Mouse (Mus musculus) hindbrain, postnatal 0 days (tissue): ENCODE results near the gene Slc12a4. TPM values are rescaled to one million over a fixed set of nuclear protein-coding genes. Genes with fewer than 3 reads are reported as not detected.
A peak's percentile ranks its signal among the peaks of the same experiment; 100 is the strongest.

Source experiments
- ATAC-seq: fragments of 200-750 bp; cut with Nextera tagmentation; 2 replicates; pipeline ENCODE4 v1.8.0; 2017; ENCODE audit warnings: mild to moderate bottlenecking, moderate TSS enrichment, moderate library complexity
- DNase-seq: peaks from one replicate; pipeline ENCODE4 v3.0.0-alpha.2; 2015; ENCODE audit warnings: low spot score
- H3K27ac ChIP-seq: fragments of 300-500 bp; sonication (generic); 2 replicates; pipeline ENCODE4 v1.5.1; 2014; ENCODE audit warnings: mild to moderate bottlenecking
- H3K27me3 ChIP-seq: fragments of 300-500 bp; sonication (generic); 2 replicates; pipeline ENCODE4 v1.6.1; 2014; ENCODE audit warnings: low read length, mixed read lengths; ENCODE audit not compliant: insufficient read depth
- H3K36me3 ChIP-seq: fragments of 300-500 bp; sonication (generic); 2 replicates; pipeline ENCODE4 v1.6.1; 2014; ENCODE audit warnings: low read length, mixed read lengths; ENCODE audit not compliant: insufficient read depth
- H3K4me1 ChIP-seq: fragments of 300-500 bp; sonication (generic); 2 replicates; pipeline ENCODE4 v1.6.1; 2014; ENCODE audit warnings: antibody characterized with exemption, low read length, mixed read lengths; ENCODE audit not compliant: insufficient read depth
- H3K4me2 ChIP-seq: fragments of 300-500 bp; sonication (generic); 2 replicates; pipeline ENCODE4 v1.6.1; 2014; ENCODE audit warnings: low read depth, mild to moderate bottlenecking, low read length, moderate library complexity, mixed read lengths
- H3K4me3 ChIP-seq: fragments of 300-500 bp; sonication (generic); 2 replicates; pipeline ENCODE4 v1.5.1; 2014; ENCODE audit warnings: low read length
- H3K9ac ChIP-seq: fragments of 300-500 bp; sonication (generic); replicated peaks from 2 replicates; pipeline ENCODE4 v1.6.1; 2014; ENCODE audit warnings: mild to moderate bottlenecking, low read length, moderate library complexity, mixed read lengths
- H3K9me3 ChIP-seq: fragments of 300-500 bp; sonication (generic); 2 replicates; pipeline ENCODE4 v1.6.1; 2016; ENCODE audit warnings: low read length, mixed read lengths
- CTCF ChIP-seq: IDR thresholded peaks from 2 replicates; pipeline ENCODE4 v1.5.1; 2016; ENCODE audit warnings: antibody characterized with exemption, control low read depth, low read depth
- WGBS: fragments of 180-500 bp; shearing (Covaris S2); extraction: QIAGEN DNeasy Blood & Tissue Kit; methylation state at CpG from one replicate; pipeline ENCODE4 v1.1.7; 2014; 5-methylcytosine and 5-hydroxymethylcytosine counted together
- polyA plus RNA-seq: library from polyadenylated mRNA; unstranded; fragments of >200 nt; fragmentation: Nextera tagmentation; extraction: Ambion mirVana; gene quantifications from 2 replicates; pipeline ENCODE4 v1.2.1, GENCODE M21; 2015
- total RNA-seq: library from RNA; depleted of rRNA; stranded (reverse); fragments of >200 nt; gene quantifications from 2 replicates; pipeline ENCODE4 v1.2.3, GENCODE M21; 2014

Gene Slc12a4
- total and polyA plus RNA-seq, 2 experiments from 2014 or later: 16.3 to 25.5 TPM

DNA sequence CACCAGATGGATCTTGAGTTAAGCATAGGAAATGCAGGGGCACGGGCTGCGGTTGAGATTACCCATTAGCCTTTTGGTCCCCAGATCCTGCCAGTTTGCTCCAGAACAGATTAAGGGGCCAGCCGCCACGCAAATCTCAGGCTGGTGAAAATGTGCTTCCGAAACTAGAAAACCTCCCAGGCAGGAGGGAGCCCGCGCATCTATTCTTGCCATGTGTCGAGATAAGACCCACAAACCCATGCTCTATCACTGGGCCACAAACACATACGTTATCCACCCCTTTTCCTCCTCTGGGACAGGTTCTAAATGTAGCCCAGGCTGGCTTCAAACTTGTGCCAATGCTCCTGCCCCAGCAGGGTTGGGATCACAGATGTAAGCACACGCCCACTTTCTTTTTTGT is 4.4 kb downstream of the Slc12a4 start:
- ATAC-seq (no peak), DNase-seq (no peak)
- no peak overlapping the region for H3K4me3 ChIP-seq
- H3K27me3 ChIP-seq: no peaks in the 10 kb centered on the region; the same call in 1 of the 2 replicates
- no peak for TF ChIP-seq CTCF
- WGBS: 86% methylated on average over 10 of the region's 10 CpGs
- H3K9ac ChIP-seq: no peak overlapping the region
- H3K4me1 ChIP-seq: peaks cover 8% of the 10 kb centered on the region; the same call in 1 of the 2 replicates
- H3K36me3 ChIP-seq: no peaks in the 10 kb centered on the region
- H3K27ac ChIP-seq: no peak overlapping the region
- no peak overlapping the region for H3K4me2 ChIP-seq
- H3K9me3 ChIP-seq: no peaks in the 10 kb centered on the region

DNA sequence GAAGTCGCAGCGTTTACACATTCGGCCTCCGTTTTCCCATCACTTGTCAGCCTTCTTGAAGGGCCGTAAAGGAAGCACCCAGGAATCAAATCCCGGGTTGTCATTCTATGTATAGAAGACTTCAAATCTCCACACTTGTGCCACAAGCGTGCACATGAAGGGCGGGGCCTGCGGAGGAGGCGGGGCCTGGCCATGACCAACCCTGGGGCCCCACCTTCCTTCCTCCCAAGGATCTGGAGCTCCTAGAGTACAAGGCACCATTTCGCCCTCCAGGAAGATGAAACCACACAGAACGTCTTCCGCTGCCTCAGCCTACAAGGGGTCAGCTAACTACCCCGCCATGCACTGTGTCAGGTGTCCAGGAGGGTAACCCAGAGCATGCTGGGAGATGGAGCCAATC is 4.8 kb downstream of the Slc12a4 start:
- peaks cover 8% of the 10 kb centered on the region; the same call in 1 of the 2 replicates for H3K4me1 ChIP-seq
- 83% methylated on average over 14 of the region's 14 CpGs for WGBS
- no peak for TF ChIP-seq CTCF
- no peaks in the 10 kb centered on the region; the same call in 1 of the 2 replicates for H3K27me3 ChIP-seq
- DNase-seq (no peak), ATAC-seq (no peak)
- H3K4me3 ChIP-seq: no peak overlapping the region
- H3K4me2 ChIP-seq: no peak overlapping the region
- no peaks in the 10 kb centered on the region for H3K36me3 ChIP-seq
- no peak overlapping the region for H3K9ac ChIP-seq
- no peak overlapping the region for H3K27ac ChIP-seq
- H3K9me3 ChIP-seq: no peaks in the 10 kb centered on the region

DNA sequence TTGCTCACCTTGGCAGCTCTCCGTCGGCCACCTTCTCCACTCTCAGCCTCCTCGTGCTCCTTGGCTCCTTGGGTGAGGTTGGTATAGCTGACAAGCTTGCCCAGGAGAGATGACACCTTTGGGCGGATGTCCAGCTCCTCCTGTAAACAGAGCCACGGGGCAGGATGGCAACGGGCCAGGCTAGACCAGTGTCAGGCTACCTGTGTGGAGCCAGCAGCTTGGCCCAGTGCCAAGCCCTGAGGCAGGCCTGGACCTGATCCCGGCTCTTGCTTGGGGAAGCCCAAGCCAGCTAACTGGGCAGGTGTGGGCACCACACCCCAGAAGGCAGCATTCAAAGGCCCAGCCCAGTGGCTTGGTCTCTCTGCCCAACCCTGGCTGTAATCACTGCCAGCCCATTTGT is 6.5 kb downstream of the Slc12a4 start:
- H3K27ac ChIP-seq: no peak overlapping the region
- no peaks in the 10 kb centered on the region for H3K36me3 ChIP-seq
- no peaks in the 10 kb centered on the region for H3K9me3 ChIP-seq
- peak; percentile 55; the same call in 1 of the 2 replicates for ATAC-seq
- no peaks in the 10 kb centered on the region for H3K27me3 ChIP-seq
- 70% methylated on average over 7 of the region's 7 CpGs for WGBS
- peaks cover 6% of the 10 kb centered on the region; the same call in 1 of the 2 replicates for H3K4me1 ChIP-seq
- TF ChIP-seq CTCF: no peak
- peak; percentile 47 for DNase-seq
- no peak overlapping the region for H3K9ac ChIP-seq
- no peak overlapping the region for H3K4me3 ChIP-seq
- no peak overlapping the region for H3K4me2 ChIP-seq

DNA sequence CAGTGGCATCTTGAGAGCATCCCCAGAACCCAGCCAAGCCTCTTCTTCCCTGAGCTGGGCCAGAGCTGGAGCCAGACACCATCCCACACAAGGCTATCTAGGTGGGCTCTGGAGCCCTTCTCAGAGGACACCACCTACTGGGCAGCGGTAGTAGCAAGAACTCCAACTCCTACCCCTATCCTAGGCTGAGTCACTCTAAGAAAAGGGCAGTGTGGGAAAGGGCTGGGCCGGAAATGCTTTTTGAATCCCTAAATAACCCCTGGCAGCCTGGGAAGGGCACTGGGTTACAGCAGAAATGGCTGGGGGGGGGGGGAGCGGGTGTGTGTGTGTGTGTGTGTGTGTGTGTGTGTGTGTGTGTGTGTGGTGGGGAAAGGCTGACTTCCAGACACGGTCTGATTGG is 8.1 kb downstream of the Slc12a4 start:
- H3K4me1 ChIP-seq: peaks cover 5% of the 10 kb centered on the region; the same call in 1 of the 2 replicates
- ATAC-seq: no peak; the same call in 1 of the 2 replicates
- H3K4me2 ChIP-seq: no peak overlapping the region
- TF ChIP-seq CTCF: no peak
- no peaks in the 10 kb centered on the region for H3K9me3 ChIP-seq
- no peak overlapping the region for H3K9ac ChIP-seq
- H3K4me3 ChIP-seq: no peak overlapping the region
- no peaks in the 10 kb centered on the region for H3K36me3 ChIP-seq
- 57% methylated on average over 3 of the region's 4 CpGs for WGBS
- DNase-seq: no peak
- H3K27ac ChIP-seq: no peak overlapping the region
- H3K27me3 ChIP-seq: no peaks in the 10 kb centered on the region

DNA sequence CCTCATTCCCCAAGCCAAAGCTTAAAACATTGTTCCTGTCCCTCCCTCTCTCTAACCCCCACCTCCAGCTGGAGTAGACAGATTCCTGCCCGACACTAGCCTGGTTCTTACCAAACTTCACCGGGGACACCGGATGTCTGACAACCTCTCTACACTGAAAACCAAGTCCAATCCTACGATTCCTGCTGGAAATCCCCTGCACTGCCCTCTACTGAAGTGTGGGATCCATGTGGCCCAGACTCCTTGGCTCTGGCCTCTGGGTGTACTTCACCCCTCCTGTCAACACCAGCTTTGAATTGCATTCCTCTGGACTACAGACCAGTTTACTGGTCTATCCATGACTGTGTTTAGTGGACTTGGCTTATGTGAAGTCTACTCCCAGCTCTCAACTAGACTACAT is 9.3 kb downstream of the Slc12a4 start:
- WGBS: 93% methylated on average over 4 of the region's 4 CpGs
- H3K27ac ChIP-seq: no peak overlapping the region
- ATAC-seq: no peak
- H3K27me3 ChIP-seq: no peaks in the 10 kb centered on the region
- H3K4me3 ChIP-seq: no peak overlapping the region
- no peak for DNase-seq
- TF ChIP-seq CTCF: no peak
- H3K9ac ChIP-seq: no peak overlapping the region
- H3K4me2 ChIP-seq: no peak overlapping the region
- no peaks in the 10 kb centered on the region for H3K9me3 ChIP-seq
- peaks cover 5% of the 10 kb centered on the region; the same call in 1 of the 2 replicates for H3K4me1 ChIP-seq
- no peaks in the 10 kb centered on the region for H3K36me3 ChIP-seq

DNA sequence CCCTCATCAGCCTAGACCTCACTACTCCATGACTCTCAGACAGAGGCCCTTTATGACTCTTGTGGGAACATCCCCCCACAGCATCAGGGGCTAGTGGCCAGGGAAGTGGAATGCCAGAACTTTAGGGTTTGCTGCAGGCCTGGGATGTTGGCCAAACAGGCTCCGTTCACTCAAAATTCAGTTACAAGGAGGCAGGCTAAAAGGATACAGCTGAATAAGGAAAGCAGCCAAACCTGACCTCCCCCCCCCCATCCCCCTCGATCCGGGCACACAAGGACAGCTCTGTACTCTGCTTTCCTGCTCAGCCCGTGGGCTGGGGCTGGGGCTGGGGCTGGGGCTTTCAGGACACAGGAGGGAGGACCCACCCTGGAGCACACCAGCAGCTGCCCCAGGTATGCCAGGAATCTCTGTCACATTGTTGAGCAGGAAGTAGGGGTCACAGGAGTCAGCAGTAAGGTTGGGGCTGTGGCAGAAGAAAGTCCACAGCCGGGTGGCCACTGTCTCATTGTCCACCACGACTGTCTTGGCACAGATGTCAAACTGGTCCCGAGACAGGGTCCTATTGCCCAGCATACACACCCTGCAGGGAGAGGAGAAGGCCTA is 14.7 kb downstream of the Slc12a4 start:
- no peak overlapping the region for H3K4me2 ChIP-seq
- no peaks in the 10 kb centered on the region for H3K27me3 ChIP-seq
- 33% methylated on average over 7 of the region's 7 CpGs for WGBS
- H3K4me3 ChIP-seq: no peak overlapping the region
- no peaks in the 10 kb centered on the region for H3K9me3 ChIP-seq
- peaks cover 11% of the 10 kb centered on the region for H3K4me1 ChIP-seq
- DNase-seq (peak; percentile 78), ATAC-seq (peak; percentile 93)
- no peaks in the 10 kb centered on the region for H3K36me3 ChIP-seq
- TF ChIP-seq CTCF: no peak
- peak overlapping the region; percentile 84 for H3K27ac ChIP-seq
- H3K9ac ChIP-seq: no peak overlapping the region

DNA sequence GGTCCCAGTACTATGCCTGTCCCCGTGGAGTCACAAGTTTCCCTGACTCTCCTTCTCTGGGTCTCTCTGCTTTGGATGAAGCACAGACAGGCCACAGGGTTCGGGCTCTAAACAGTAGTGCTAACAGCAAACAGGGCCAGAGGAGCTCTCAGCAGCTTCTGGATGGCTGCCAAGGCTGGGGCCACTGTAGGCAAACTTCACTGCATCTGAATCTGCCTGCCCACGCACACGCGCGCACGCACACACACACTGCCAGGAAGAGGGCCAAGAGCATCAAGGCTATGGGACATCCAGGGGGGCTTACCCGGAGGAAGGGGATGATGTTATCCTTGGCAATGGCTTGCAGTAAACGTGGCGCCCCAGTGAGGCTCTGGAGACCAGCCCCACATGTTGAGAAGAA is 16.5 kb downstream of the Slc12a4 start:
- no peaks in the 10 kb centered on the region for H3K9me3 ChIP-seq
- H3K27me3 ChIP-seq: no peaks in the 10 kb centered on the region
- H3K4me1 ChIP-seq: peaks cover 11% of the 10 kb centered on the region
- peak; percentile 81 for DNase-seq
- no peak overlapping the region for H3K4me3 ChIP-seq
- 37% methylated on average over 10 of the region's 10 CpGs for WGBS
- no peak overlapping the region for H3K4me2 ChIP-seq
- peak; percentile 31 for ATAC-seq
- H3K27ac ChIP-seq: peak overlapping the region; percentile 51; the same call in 1 of the 2 replicates
- TF ChIP-seq CTCF: no peak
- no peaks in the 10 kb centered on the region; the same call in 1 of the 2 replicates for H3K36me3 ChIP-seq
- H3K9ac ChIP-seq: no peak overlapping the region
